Mouse (Mus musculus): ENCODE results near the gene Vmn1r177. TPM values are rescaled to one million over a fixed set of nuclear protein-coding genes. Genes with fewer than 3 reads are reported as not detected.

Gene Vmn1r177
- not detected for polyA plus RNA-seq (2015; fragmentation: Illumina TruSeq; extraction: RNeasy Lipid Tissue Mini Kit (QIAGEN cat#74804); ENCODE audit: insufficient read depth, low read depth, low replicate concordance)

DNA sequence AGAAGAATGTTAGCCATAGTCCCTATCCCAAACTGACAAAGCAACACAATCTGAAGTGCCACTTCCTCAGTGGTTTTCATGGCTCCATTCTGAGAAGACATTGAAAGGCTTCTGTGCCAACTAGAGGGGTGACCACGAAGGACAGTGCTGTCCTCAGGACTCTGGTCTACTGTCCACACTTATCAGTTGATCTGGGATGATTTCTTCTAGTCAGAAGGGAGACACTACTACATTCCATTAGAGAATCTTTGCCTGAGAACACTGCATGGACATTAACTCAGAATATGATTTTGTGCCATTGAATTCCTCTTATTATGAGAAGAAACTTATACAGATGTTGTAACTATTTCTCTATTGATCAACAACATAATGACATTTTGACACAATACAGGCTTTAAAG lies at the start of gene Vmn1r177:
TSS of gene Vmn1r177 (minus strand) at position 101 of the 400 bp plus-strand sequence.

DNA sequence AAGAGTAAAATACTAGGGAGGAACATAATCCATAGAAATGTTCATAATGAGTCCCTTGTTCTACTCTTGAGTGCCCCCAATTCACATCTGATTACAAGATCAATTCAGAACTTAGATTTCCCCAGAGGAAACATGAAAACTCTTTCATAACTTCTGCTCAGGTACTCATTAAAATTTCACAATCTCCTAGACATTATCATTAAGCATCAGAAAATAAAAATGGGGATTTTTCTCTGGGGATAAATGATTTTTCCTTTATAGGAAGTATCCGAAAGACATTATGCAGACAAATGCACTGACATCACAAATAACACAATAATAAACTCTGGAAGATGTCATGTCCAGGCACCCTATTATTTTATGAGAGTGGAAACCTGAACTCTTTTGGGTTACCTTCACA lies 25.5 kb upstream of the Vmn1r177 start, which contains the start of gene Vmn1r178:
TSS of gene Vmn1r178 (plus strand) at position 301 of the 400 bp plus-strand sequence.

GRCm38 (mm10) chr7:23837272-23837671 lies 29.0 kb downstream of the Vmn1r177 start, which contains the start of gene Vmn1r176:
Gene Vmn1r176 (minus strand): TSS chr7:23837372.

Other genes with a start within 250 kb of the Vmn1r177 start
- not detected for gene Vmn1r171, start 235.7 kb downstream of the Vmn1r177 start, polyA plus RNA-seq (2015; fragmentation: Illumina TruSeq; extraction: RNeasy Lipid Tissue Mini Kit (QIAGEN cat#74804); ENCODE audit: insufficient read depth, low read depth, low replicate concordance)
- not detected for gene Vmn1r172, start 208.1 kb downstream of the Vmn1r177 start, polyA plus RNA-seq (2015; fragmentation: Illumina TruSeq; extraction: RNeasy Lipid Tissue Mini Kit (QIAGEN cat#74804); ENCODE audit: insufficient read depth, low read depth, low replicate concordance)
- gene Vmn1r173, start 165.7 kb downstream of the Vmn1r177 start, polyA plus RNA-seq (2015; fragmentation: Illumina TruSeq; extraction: RNeasy Lipid Tissue Mini Kit (QIAGEN cat#74804); ENCODE audit: insufficient read depth, low read depth, low replicate concordance) = not detected
- not detected for gene Vmn1r174, start 114.2 kb downstream of the Vmn1r177 start, polyA plus RNA-seq (2015; fragmentation: Illumina TruSeq; extraction: RNeasy Lipid Tissue Mini Kit (QIAGEN cat#74804); ENCODE audit: insufficient read depth, low read depth, low replicate concordance)
- gene Vmn1r175, start 55.8 kb downstream of the Vmn1r177 start, polyA plus RNA-seq (2015; fragmentation: Illumina TruSeq; extraction: RNeasy Lipid Tissue Mini Kit (QIAGEN cat#74804); ENCODE audit: insufficient read depth, low read depth, low replicate concordance) = not detected
- gene Vmn1r176, start 29.1 kb downstream of the Vmn1r177 start, polyA plus RNA-seq (2015; fragmentation: Illumina TruSeq; extraction: RNeasy Lipid Tissue Mini Kit (QIAGEN cat#74804); ENCODE audit: insufficient read depth, low read depth, low replicate concordance) = not detected
- not detected for gene Vmn1r178, start 25.6 kb upstream of the Vmn1r177 start, polyA plus RNA-seq (2015; fragmentation: Illumina TruSeq; extraction: RNeasy Lipid Tissue Mini Kit (QIAGEN cat#74804); ENCODE audit: insufficient read depth, low read depth, low replicate concordance)
- not detected for gene Vmn1r179, start 60.5 kb upstream of the Vmn1r177 start, polyA plus RNA-seq (2015; fragmentation: Illumina TruSeq; extraction: RNeasy Lipid Tissue Mini Kit (QIAGEN cat#74804); ENCODE audit: insufficient read depth, low read depth, low replicate concordance)
- not detected for gene Vmn1r180, start 84.2 kb upstream of the Vmn1r177 start, polyA plus RNA-seq (2015; fragmentation: Illumina TruSeq; extraction: RNeasy Lipid Tissue Mini Kit (QIAGEN cat#74804); ENCODE audit: insufficient read depth, low read depth, low replicate concordance)
- not detected for gene Vmn1r181, start 108.2 kb upstream of the Vmn1r177 start, polyA plus RNA-seq (2015; fragmentation: Illumina TruSeq; extraction: RNeasy Lipid Tissue Mini Kit (QIAGEN cat#74804); ENCODE audit: insufficient read depth, low read depth, low replicate concordance)
- gene V1rd19, start 135.2 kb upstream of the Vmn1r177 start, polyA plus RNA-seq (2015; fragmentation: Illumina TruSeq; extraction: RNeasy Lipid Tissue Mini Kit (QIAGEN cat#74804); ENCODE audit: insufficient read depth, low read depth, low replicate concordance) = not detected
- gene Vmn1r183, start 186.8 kb upstream of the Vmn1r177 start, polyA plus RNA-seq (2015; fragmentation: Illumina TruSeq; extraction: RNeasy Lipid Tissue Mini Kit (QIAGEN cat#74804); ENCODE audit: insufficient read depth, low read depth, low replicate concordance) = not detected
- 5.8 TPM for gene Zfp180, start 215.5 kb upstream of the Vmn1r177 start, polyA plus RNA-seq (2015; fragmentation: Illumina TruSeq; extraction: RNeasy Lipid Tissue Mini Kit (QIAGEN cat#74804); ENCODE audit: insufficient read depth, low read depth, low replicate concordance)
- gene Zfp112, start 245.9 kb upstream of the Vmn1r177 start, polyA plus RNA-seq (2015; fragmentation: Illumina TruSeq; extraction: RNeasy Lipid Tissue Mini Kit (QIAGEN cat#74804); ENCODE audit: insufficient read depth, low read depth, low replicate concordance) = 1.2 TPM

Measured in pancreas, adult 10 weeks (tissue).